Mouse (Mus musculus) thymus, adult 2 months (tissue): ENCODE data around the gene Mrpl34.

Experiments used
- CTCF ChIP-seq: fragments of 200-500 bp; IDR thresholded peaks from 2 replicates; pipeline ENCODE4 v1.5.1; 2012; ENCODE audit warnings: mild to moderate bottlenecking, control low read depth, low read length, moderate library complexity, borderline replicate concordance; ENCODE audit not compliant: control insufficient read depth, poor library complexity, insufficient read depth; ENCODE audit errors: extremely low read depth
- POLR2A ChIP-seq: fragments of 200-500 bp; IDR thresholded peaks from 2 replicates; pipeline ENCODE4 v1.6.1; 2012; ENCODE audit warnings: mild to moderate bottlenecking, low read length, control low read depth, moderate library complexity; ENCODE audit not compliant: control insufficient read depth, poor library complexity, insufficient read depth; ENCODE audit errors: extremely low read depth

- TF ChIP-seq POLR2A = no peak
- TF ChIP-seq CTCF = no peak
Observed at GRCm38 (mm10) chr8:71470913-71471255, 6.1 kb downstream of the Mrpl34 start.
